Mouse (Mus musculus) limb, embryonic 12.5 days (tissue): ENCODE measurements around the gene Tet2. TPM values are rescaled to one million over a fixed set of nuclear protein-coding genes. Genes with fewer than 3 reads are reported as not detected.

Experiments used
- ATAC-seq: fragments of 200-750 bp; cut with Nextera tagmentation; 2 replicates; pipeline ENCODE4 v1.8.0; 2017; ENCODE audit warnings: low read depth, moderate TSS enrichment; ENCODE audit not compliant: insufficient number of reproducible peaks, insufficient read depth, low FRiP score, low TSS enrichment
- H3K27ac ChIP-seq: fragments of 300-500 bp; sonication (generic); 2 replicates; pipeline ENCODE4 v1.5.1; 2016; ENCODE audit warnings: mild to moderate bottlenecking, moderate library complexity
- H3K27me3 ChIP-seq: fragments of 300-500 bp; sonication (generic); 2 replicates; pipeline ENCODE4 v1.6.1; 2016; ENCODE audit warnings: mild to moderate bottlenecking, moderate library complexity
- H3K36me3 ChIP-seq: fragments of 300-500 bp; sonication (generic); 2 replicates; pipeline ENCODE4 v1.6.1; 2016; ENCODE audit warnings: mild to moderate bottlenecking, moderate library complexity
- H3K4me1 ChIP-seq: fragments of 300-500 bp; sonication (generic); replicated peaks from 2 replicates; pipeline ENCODE4 v1.6.1; 2016
- H3K4me2 ChIP-seq: fragments of 300-500 bp; sonication (generic); 2 replicates; pipeline ENCODE4 v1.6.1; 2016; ENCODE audit warnings: mild to moderate bottlenecking, moderate library complexity
- H3K4me3 ChIP-seq: fragments of 300-500 bp; sonication (generic); replicated peaks from 2 replicates; pipeline ENCODE4 v1.5.1; 2016; ENCODE audit warnings: mild to moderate bottlenecking
- H3K9ac ChIP-seq: fragments of 300-500 bp; sonication (generic); replicated peaks from 2 replicates; pipeline ENCODE4 v1.6.1; 2016; ENCODE audit warnings: mild to moderate bottlenecking, moderate library complexity
- H3K9me3 ChIP-seq: fragments of 300-500 bp; sonication (generic); 2 replicates; pipeline ENCODE4 v1.6.1; 2016; ENCODE audit warnings: mild to moderate bottlenecking, moderate library complexity
- WGBS: fragments of 180-500 bp; shearing (Covaris S2); methylation state at CpG from one replicate; pipeline ENCODE4 v1.1.7; 2016; 5-methylcytosine and 5-hydroxymethylcytosine counted together
- polyA plus RNA-seq: library from polyadenylated mRNA; unstranded; fragments of >200 nt; fragmentation: Nextera tagmentation; extraction: Ambion mirVana; gene quantifications from 2 replicates; pipeline ENCODE4 v1.2.1, GENCODE M21; 2016

Tet2 gene
- polyA plus RNA-seq, 1 experiment from 2014 or later, result 17.2 TPM

DNA sequence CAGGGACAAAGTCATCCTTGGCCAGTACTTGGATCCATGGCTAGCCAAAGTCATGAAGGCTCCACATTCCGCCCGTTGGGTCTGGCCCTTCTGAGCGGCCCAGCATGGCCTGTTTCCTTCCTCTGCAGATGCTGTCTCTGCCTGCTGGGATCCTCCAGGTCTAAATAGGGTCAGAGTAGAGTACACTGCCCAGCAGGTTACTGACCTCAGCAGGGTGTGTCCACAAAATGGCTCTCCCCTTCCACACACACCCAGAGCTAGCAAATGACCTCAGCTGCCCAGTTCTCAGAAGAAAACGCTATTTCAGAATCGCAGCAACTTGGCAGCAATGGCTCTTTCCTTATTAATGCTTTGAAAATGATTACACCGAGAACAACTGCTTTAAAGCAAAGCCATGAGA lies 27.5 kb downstream of the Tet2 start:
- Histone ChIP-seq H3K9ac (no peak overlapping the region), H3K4me3 (no peak overlapping the region), H3K4me2 (no peak overlapping the region), H3K27me3 (no peaks in the 10 kb centered on the region), H3K36me3 (peaks cover 45% of the 10 kb centered on the region), H3K27ac (no peak overlapping the region), H3K9me3 (no peaks in the 10 kb centered on the region), H3K4me1 (no peaks in the 10 kb centered on the region)
- no peak for ATAC-seq
- 91% methylated on average over 6 of the region's 6 CpGs for WGBS

DNA sequence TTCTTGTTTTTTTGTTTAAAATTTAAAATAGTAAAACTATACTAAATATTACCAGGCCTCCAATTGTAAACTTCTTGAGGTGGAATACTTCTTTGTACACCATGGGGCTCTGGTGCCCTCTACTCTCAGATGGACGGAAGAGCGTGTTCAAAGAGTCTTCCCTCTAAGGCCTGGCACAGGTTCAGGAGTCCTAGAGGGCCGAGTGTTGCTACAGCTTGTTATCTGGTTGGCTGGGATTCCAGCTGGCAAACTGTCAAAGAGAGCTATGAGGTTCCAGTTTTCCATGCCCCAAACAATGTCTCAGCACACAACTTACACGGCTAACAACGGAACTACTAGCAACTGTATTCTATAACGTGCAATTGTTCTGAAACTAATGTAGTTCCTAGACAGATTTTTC lies 28.8 kb downstream of the Tet2 start:
- H3K9ac ChIP-seq, result no peak overlapping the region
- 95% methylated on average over 6 of the region's 6 CpGs for WGBS
- H3K27me3 ChIP-seq, result no peaks in the 10 kb centered on the region
- H3K27ac ChIP-seq, result no peak overlapping the region
- no peak overlapping the region for H3K4me3 ChIP-seq
- no peak for ATAC-seq
- no peaks in the 10 kb centered on the region for H3K9me3 ChIP-seq
- no peaks in the 10 kb centered on the region for H3K4me1 ChIP-seq
- no peak overlapping the region for H3K4me2 ChIP-seq
- peaks cover 57% of the 10 kb centered on the region for H3K36me3 ChIP-seq

GRCm38 (mm10) chr3:133515204-133515969 lies 29.6 kb downstream of the Tet2 start:
- no peak for ATAC-seq
- 93% methylated on average over 8 of the region's 8 CpGs for WGBS
- Histone ChIP-seq H3K27me3 (no peaks in the 10 kb centered on the region), H3K4me3 (no peak overlapping the region), H3K4me1 (no peaks in the 10 kb centered on the region), H3K9ac (no peak overlapping the region), H3K4me2 (no peak overlapping the region), H3K27ac (no peak overlapping the region), H3K36me3 (peaks cover 60% of the 10 kb centered on the region), H3K9me3 (no peaks in the 10 kb centered on the region)

- no peaks in the 10 kb centered on the region for H3K9me3 ChIP-seq
- H3K9ac ChIP-seq, result no peak overlapping the region
- H3K27me3 ChIP-seq, result no peaks in the 10 kb centered on the region
- H3K4me2 ChIP-seq, result no peak overlapping the region
- no peak for ATAC-seq
- no peak overlapping the region for H3K4me3 ChIP-seq
- no peaks in the 10 kb centered on the region for H3K4me1 ChIP-seq
- WGBS, result 93% methylated on average over 12 of the region's 12 CpGs
- no peak overlapping the region for H3K27ac ChIP-seq
- peaks cover 63% of the 10 kb centered on the region for H3K36me3 ChIP-seq
These were observed 30.6 kb downstream of the Tet2 start for GRCm38 (mm10) chr3:133514290-133514689.

DNA sequence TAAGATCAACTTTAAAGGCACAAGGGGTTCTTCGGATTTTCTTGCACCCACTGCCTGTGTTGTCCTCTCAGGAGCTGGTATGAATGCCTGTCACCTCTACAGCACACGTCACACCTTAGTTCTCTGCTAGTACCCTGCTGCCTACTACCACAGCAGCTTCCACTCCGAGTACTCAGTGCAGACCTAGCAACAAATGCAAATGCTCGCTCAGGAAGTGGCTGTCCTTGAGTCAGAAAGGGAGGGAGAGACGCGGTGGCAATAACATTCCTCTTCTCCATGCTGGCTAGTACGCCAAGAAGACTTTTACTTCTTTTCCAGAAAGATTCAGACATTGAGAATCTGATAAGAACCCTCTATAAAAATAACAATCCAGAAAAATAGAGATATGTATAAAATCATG lies 31.5 kb downstream of the Tet2 start:
- Histone ChIP-seq H3K27me3 (no peaks in the 10 kb centered on the region), H3K4me1 (no peaks in the 10 kb centered on the region), H3K4me2 (no peak overlapping the region), H3K9me3 (no peaks in the 10 kb centered on the region), H3K4me3 (no peak overlapping the region), H3K36me3 (peaks cover 70% of the 10 kb centered on the region), H3K27ac (no peak overlapping the region), H3K9ac (no peak overlapping the region)
- no peak for ATAC-seq
- WGBS, result 86% methylated on average over 7 of the region's 7 CpGs

DNA sequence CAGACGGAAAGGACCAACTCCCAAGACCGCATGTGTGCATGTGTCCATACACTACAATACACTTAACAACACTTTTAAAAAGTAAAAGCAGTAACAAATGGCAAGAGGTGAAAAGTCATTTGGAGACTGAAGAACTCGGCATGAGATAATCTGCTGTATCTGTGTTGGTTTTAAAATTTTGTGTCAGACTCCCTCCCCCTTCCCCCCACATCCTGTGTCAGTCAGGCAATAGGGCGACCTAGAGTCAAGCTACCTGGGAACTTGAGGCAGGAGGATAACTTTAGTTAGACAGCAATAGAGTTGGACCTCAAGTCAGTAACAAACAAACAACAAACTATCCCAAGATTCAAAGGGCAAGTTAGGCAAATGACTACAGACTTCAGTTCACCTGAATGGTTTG lies 34.6 kb downstream of the Tet2 start:
- 86% methylated on average over 4 of the region's 4 CpGs for WGBS
- Histone ChIP-seq H3K9ac (no peak overlapping the region), H3K4me3 (no peak overlapping the region), H3K27me3 (no peaks in the 10 kb centered on the region), H3K27ac (no peak overlapping the region), H3K36me3 (peaks cover 57% of the 10 kb centered on the region), H3K4me1 (no peaks in the 10 kb centered on the region), H3K4me2 (no peak overlapping the region), H3K9me3 (no peaks in the 10 kb centered on the region)
- no peak for ATAC-seq

DNA sequence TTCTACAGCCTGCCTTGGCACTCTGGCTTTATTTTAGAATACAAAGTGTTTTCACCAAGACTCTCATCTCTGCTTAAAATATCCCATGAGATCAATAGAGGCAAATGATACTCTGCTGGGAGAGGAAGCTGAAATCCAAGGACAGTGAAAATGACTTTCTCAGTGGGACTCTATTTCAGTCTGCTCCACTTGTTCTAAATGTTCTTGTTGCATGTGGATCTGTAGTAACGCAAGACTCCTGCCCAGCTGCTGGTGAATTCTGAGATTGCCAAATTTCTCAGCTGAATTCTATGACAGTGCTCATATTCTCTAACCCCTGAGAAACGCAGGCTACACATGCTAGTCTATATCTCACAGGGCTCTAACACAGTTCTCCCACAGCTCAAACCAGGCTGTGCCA lies 35.1 kb downstream of the Tet2 start:
- Histone ChIP-seq H3K4me1 (no peaks in the 10 kb centered on the region), H3K9ac (no peak overlapping the region), H3K4me3 (no peak overlapping the region), H3K27ac (no peak overlapping the region), H3K36me3 (peaks cover 57% of the 10 kb centered on the region), H3K27me3 (no peaks in the 10 kb centered on the region), H3K9me3 (no peaks in the 10 kb centered on the region), H3K4me2 (no peak overlapping the region)
- 91% methylated on average over 2 of the region's 2 CpGs for WGBS
- no peak for ATAC-seq

- no peak overlapping the region for H3K4me2 ChIP-seq
- H3K9ac ChIP-seq, result no peak overlapping the region
- H3K36me3 ChIP-seq, result peaks cover 49% of the 10 kb centered on the region
- no peak overlapping the region for H3K27ac ChIP-seq
- no peak overlapping the region for H3K4me3 ChIP-seq
- H3K9me3 ChIP-seq, result no peaks in the 10 kb centered on the region
- no peaks in the 10 kb centered on the region for H3K4me1 ChIP-seq
- no peaks in the 10 kb centered on the region for H3K27me3 ChIP-seq
- 77% methylated on average over 3 of the region's 3 CpGs for WGBS
- no peak for ATAC-seq
These were observed 36.1 kb downstream of the Tet2 start for GRCm38 (mm10) chr3:133508881-133509280.

DNA sequence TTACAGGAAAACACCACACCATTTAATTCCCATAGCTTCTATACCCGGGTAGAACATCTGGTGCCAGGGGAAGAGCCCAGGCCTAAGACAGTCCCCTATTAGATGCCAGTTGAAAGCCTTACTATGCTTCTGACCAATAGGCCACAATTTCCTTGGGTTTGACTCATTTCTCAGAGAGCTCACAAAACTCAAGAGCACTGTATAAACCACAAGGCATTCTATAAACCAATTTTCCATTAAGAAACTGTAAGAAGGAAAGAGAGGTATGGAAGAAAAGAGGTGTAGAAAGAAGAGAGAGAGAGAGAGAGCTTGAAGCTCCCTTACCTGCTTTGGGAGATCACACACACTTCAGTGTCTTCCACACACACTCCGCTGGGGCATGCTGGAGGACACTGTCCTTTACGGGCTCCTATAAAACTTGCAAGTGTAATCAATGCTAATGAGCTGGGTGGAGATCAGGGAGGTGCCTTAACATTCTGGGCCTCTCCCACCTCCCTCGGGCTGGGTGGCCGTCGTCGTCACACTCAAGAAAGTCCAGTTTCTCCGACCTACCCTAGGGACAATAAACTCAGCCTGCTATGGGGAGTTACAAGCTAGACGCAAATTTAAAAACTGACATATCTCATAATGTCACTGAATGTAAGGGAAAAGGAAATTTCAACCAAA lies 38.5 kb downstream of the Tet2 start:
- Histone ChIP-seq H3K9ac (no peak overlapping the region), H3K36me3 (peaks cover 27% of the 10 kb centered on the region; the same call in 1 of the 2 replicates), H3K4me1 (no peaks in the 10 kb centered on the region), H3K27me3 (no peaks in the 10 kb centered on the region), H3K4me2 (no peak overlapping the region), H3K27ac (no peak overlapping the region), H3K4me3 (no peak overlapping the region), H3K9me3 (no peaks in the 10 kb centered on the region)
- 54% methylated on average over 9 of the region's 9 CpGs for WGBS
- no peak for ATAC-seq

DNA sequence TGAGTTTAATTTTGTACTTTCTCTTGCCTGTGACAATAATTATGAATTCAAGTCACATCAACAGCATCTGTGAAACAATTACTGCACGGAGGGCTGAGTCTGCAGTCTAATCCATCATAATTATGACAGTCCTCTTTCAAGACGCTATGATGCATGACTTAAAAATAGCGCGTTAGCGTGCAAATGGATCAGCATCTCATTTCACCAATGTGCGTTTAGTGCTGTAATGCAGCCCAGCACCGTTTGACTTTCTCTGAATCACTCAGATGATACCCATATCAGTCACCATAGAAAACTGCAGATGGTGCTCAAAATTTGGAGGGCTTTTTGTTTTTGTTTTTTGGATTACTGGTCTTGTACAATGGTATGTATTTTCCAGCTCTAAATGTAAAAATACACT lies 48.0 kb downstream of the Tet2 start:
- Histone ChIP-seq H3K36me3 (peaks cover 9% of the 10 kb centered on the region), H3K27ac (no peak overlapping the region), H3K4me2 (no peak overlapping the region), H3K27me3 (no peaks in the 10 kb centered on the region), H3K9ac (no peak overlapping the region), H3K9me3 (0 out of 2 replicates have a peak, but pooled peaks cover 3% of the 10 kb centered on the region), H3K4me3 (no peak overlapping the region), H3K4me1 (no peaks in the 10 kb centered on the region)
- 91% methylated on average over 7 of the region's 7 CpGs for WGBS
- no peak for ATAC-seq

GRCm38 (mm10) chr3:133491370-133491769 lies 53.6 kb downstream of the Tet2 start:
- H3K4me1 ChIP-seq, result no peaks in the 10 kb centered on the region
- no peaks in the 10 kb centered on the region for H3K27me3 ChIP-seq
- WGBS, result 93% methylated on average over 2 of the region's 2 CpGs
- no peak for ATAC-seq
- 0 out of 2 replicates have a peak, but pooled peaks cover 3% of the 10 kb centered on the region for H3K9me3 ChIP-seq
- no peak overlapping the region for H3K4me2 ChIP-seq
- H3K4me3 ChIP-seq, result no peak overlapping the region
- no peak overlapping the region for H3K27ac ChIP-seq
- H3K36me3 ChIP-seq, result peaks cover 30% of the 10 kb centered on the region
- H3K9ac ChIP-seq, result no peak overlapping the region
